Mouse (Mus musculus): ENCODE measurements at regions not wholly inside any gene's neighbourhood (a gene's known extent, or its start where the extent isn't known, plus 50 kb on each side); places are given as distances from the start of the nearest gene placed in this dataset.

DNA sequence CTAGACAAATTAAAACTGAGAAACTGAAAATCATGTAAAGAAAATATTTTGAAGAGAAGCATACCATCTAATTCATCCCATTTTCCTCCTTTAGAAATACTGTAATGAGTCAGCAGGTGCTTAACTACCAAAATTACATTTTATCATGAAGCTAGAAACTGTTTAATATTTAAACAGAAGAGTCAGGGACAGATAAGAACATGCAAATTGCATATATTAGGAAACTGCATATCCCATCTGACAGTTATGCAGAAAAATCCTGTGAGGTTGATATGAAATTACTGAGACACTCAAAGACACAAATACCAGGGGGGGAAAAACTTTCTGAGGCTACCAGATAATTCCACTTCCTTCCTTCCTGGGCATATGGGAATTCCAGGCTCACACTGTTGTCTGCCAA is 257.8 kb downstream of the Tex13c3 start:
- DNase-seq (no peak), ATAC-seq (ENCODE audit: insufficient read depth) (no peak)
- Histone ChIP-seq H3K4me2 (no peak overlapping the region), H3K9ac (no peak overlapping the region), H3K4me3 (ENCODE audit: low read depth, low read length) (no peak overlapping the region), H3K9me3 (ENCODE audit: low read depth, low read length) (no peaks in the 10 kb centered on the region), H3K27me3 (ENCODE audit: insufficient read depth, low read length) (no peaks in the 10 kb centered on the region), H3K36me3 (ENCODE audit: insufficient read depth) (no peaks in the 10 kb centered on the region), H3K4me1 (ENCODE audit: insufficient read depth) (no peaks in the 10 kb centered on the region), H3K27ac (ENCODE audit: low read depth) (no peak overlapping the region)
- no peak for TF ChIP-seq CTCF (IDR thresholded peaks at IDR 0.05; ENCODE audit: low read depth)

DNA sequence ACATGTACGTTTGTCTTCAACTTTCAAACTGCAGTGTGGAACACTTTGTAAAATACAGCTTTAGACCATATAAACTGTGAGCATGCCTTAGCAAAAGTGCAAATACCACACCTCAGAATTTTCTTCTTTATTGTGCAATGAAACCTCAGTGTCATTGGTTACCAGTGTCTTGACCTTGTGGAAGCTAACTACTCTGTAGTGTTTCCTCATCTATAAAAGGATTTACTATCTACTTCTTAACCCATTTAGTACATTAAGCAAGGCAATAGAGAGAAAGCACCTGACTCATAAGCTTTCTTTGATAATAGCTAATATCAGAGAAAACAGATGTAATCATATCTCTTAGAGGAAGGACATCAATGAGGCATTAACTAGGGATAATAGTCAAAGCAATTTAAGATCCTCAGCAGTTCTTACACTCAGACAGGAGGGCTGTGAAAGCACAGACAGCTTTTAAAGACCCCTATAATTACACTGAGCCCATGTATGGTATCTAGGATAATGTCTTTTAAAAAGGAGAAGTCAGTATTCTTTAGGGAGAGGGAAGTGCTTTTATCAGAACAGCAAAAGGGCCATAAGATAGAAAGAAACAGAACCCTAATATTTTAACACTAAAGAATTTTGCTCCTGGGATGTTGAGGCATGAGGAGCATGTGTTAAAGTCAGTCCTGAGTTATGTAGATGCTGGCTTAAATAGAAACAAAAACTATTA is 260.2 kb downstream of the Tex13c3 start:
- WGBS, result 70% methylated on average over 1 of the region's 1 CpGs
- Histone ChIP-seq H3K9ac (no peak overlapping the region), H3K27me3 (ENCODE audit: insufficient read depth, low read length) (no peaks in the 10 kb centered on the region), H3K9me3 (ENCODE audit: low read depth, low read length) (no peaks in the 10 kb centered on the region), H3K4me1 (ENCODE audit: insufficient read depth) (no peaks in the 10 kb centered on the region), H3K36me3 (ENCODE audit: insufficient read depth) (no peaks in the 10 kb centered on the region), H3K27ac (ENCODE audit: low read depth) (no peak overlapping the region), H3K4me2 (no peak overlapping the region), H3K4me3 (ENCODE audit: low read depth, low read length) (no peak overlapping the region)
- TF ChIP-seq CTCF (IDR thresholded peaks at IDR 0.05; ENCODE audit: low read depth), result no peak
- ATAC-seq (ENCODE audit: insufficient read depth) (no peak), DNase-seq (no peak)

DNA sequence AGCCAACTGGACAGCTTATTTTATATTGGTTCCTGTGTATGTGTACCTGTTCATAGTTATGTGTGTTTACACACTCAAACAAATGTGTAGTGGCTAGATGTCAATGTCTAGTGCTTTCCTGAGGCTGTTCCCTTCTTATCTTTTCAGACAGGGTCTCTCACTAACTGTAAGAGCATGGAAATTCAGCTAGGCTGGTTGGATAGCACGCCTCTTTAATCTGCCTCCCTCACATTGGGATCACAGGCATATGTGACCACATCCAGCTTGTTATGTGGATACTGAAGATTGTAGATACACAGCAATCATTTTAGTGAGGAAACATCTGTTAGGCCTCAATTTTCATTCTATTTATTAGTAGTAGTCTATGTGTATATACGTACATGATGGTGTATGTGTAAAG is 261.4 kb downstream of the Tex13c3 start:
- Histone ChIP-seq H3K27ac (ENCODE audit: low read depth) (no peak overlapping the region), H3K9ac (no peak overlapping the region), H3K4me2 (no peak overlapping the region), H3K36me3 (ENCODE audit: insufficient read depth) (no peaks in the 10 kb centered on the region), H3K4me3 (ENCODE audit: low read depth, low read length) (no peak overlapping the region), H3K4me1 (ENCODE audit: insufficient read depth) (no peaks in the 10 kb centered on the region), H3K9me3 (ENCODE audit: low read depth, low read length) (no peaks in the 10 kb centered on the region), H3K27me3 (ENCODE audit: insufficient read depth, low read length) (no peaks in the 10 kb centered on the region)
- DNase-seq, result no peak
- TF ChIP-seq CTCF (IDR thresholded peaks at IDR 0.05; ENCODE audit: low read depth), result no peak
- ATAC-seq (ENCODE audit: insufficient read depth), result no peak
- WGBS, result 70% methylated on average over 2 of the region's 2 CpGs

DNA sequence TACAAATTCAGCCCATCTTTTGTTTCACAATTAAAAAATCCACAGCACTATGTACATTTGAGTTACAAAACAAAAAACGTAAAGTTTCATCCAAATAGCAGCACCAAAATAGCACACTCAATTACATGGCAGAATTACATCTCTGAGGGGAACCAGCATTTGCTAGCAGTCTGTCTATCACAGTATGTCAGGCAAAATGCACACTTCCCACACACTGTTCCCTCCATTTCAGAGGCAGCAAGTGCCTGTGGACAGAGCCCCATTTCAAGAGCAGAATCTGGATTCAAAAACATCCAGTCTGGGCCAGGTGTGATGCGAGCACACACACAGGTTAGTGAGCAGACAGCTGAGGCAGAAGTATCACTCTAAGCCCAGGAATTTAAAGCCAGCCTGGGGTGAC is 261.8 kb downstream of the Tex13c3 start:
- WGBS, result 90% methylated on average over 2 of the region's 2 CpGs

DNA sequence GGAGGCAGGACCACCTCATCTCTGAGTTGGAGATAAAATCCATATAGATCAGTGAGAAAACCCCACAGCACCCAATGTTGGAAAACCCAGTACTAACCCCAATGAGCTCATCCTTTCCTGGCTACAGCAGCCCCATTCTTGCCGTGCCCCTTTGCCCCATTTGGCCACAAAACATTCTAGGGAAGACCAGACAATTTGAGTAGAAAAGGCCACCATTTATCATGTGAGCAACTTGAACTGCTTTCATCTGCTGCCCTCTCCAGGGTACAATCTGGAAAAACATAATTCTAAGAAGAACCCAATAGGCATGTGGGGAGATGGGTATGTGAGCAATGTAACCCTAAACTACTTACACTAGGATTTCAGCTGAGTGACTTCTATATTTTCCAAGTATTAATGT is 274.7 kb downstream of the Tex13c3 start:
- WGBS, result 60% methylated on average over 1 of the region's 1 CpGs
- Histone ChIP-seq H3K36me3 (ENCODE audit: insufficient read depth) (no peaks in the 10 kb centered on the region), H3K27ac (ENCODE audit: low read depth) (no peak overlapping the region), H3K4me1 (ENCODE audit: insufficient read depth) (no peaks in the 10 kb centered on the region), H3K27me3 (ENCODE audit: insufficient read depth, low read length) (no peaks in the 10 kb centered on the region), H3K9me3 (ENCODE audit: low read depth, low read length) (no peaks in the 10 kb centered on the region), H3K4me3 (ENCODE audit: low read depth, low read length) (no peak overlapping the region), H3K4me2 (no peak overlapping the region), H3K9ac (no peak overlapping the region)
- no peak for TF ChIP-seq CTCF (IDR thresholded peaks at IDR 0.05; ENCODE audit: low read depth)
- ATAC-seq (ENCODE audit: insufficient read depth), result no peak
- no peak for DNase-seq

More for the DNA sequence above, 261.8 kb downstream of the Tex13c3 start:
- Histone ChIP-seq H3K4me1 (ENCODE audit: insufficient read depth) (no peaks in the 10 kb centered on the region), H3K27ac (ENCODE audit: low read depth) (no peak overlapping the region), H3K4me2 (no peak overlapping the region), H3K36me3 (ENCODE audit: insufficient read depth) (no peaks in the 10 kb centered on the region), H3K9ac (no peak overlapping the region), H3K9me3 (ENCODE audit: low read depth, low read length) (no peaks in the 10 kb centered on the region), H3K27me3 (ENCODE audit: insufficient read depth, low read length) (no peaks in the 10 kb centered on the region), H3K4me3 (ENCODE audit: low read depth, low read length) (no peak overlapping the region)
- ATAC-seq (ENCODE audit: insufficient read depth) (no peak), DNase-seq (no peak)
- TF ChIP-seq CTCF (IDR thresholded peaks at IDR 0.05; ENCODE audit: low read depth), result no peak

DNA sequence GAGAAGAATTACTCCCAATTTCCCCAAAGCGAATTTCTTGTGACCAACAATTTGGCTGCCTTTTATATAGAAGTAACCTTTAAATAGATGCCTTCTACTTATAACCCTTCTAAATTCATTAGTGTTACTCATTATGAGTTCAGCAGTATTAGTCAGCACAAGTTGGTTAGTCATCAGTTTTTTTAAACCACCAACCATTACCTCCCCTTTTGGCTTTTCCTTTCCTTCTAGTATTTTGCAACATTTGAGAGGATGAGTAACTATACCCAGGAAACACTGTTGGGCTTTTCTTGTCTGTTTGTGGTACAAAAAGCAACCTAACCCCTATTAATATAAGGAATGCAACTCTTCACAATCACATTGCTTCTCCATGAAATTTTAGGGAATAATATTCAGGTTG is 278.6 kb downstream of the Tex13c3 start:
- H3K27me3 ChIP-seq (ENCODE audit: insufficient read depth, low read length), result no peaks in the 10 kb centered on the region
- TF ChIP-seq CTCF (IDR thresholded peaks at IDR 0.05; ENCODE audit: low read depth), result no peak
- DNase-seq (no peak), ATAC-seq (ENCODE audit: insufficient read depth) (no peak)
- no peak overlapping the region for H3K4me2 ChIP-seq
- no peak overlapping the region for H3K9ac ChIP-seq
- no peak overlapping the region for H3K4me3 ChIP-seq (ENCODE audit: low read depth, low read length)
- H3K27ac ChIP-seq (ENCODE audit: low read depth), result no peak overlapping the region
- no peaks in the 10 kb centered on the region for H3K4me1 ChIP-seq (ENCODE audit: insufficient read depth)
- H3K9me3 ChIP-seq (ENCODE audit: low read depth, low read length), result no peaks in the 10 kb centered on the region
- H3K36me3 ChIP-seq (ENCODE audit: insufficient read depth), result no peaks in the 10 kb centered on the region
- WGBS, result 88% methylated on average over 1 of the region's 1 CpGs

DNA sequence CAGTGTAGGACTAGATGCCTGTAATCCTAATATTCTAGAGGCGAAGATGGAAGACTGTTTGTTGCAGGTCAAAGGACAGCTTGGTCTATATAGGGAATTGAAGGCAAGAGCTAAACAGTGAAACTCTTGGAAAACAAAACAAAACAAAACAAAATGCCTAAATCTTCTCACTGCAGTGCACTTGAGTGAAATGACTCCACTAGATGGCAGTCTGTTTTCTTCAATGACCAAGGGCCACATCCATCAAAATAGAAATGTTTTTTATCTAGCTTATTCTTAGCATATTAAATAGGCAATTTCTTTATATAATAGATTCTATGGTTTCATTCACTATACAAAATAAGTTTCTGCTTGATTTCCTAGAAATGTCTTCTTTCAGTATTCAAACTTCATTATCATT is 279.7 kb downstream of the Tex13c3 start:
- 68% methylated on average over 1 of the region's 1 CpGs for WGBS

More for the DNA sequence above, 279.7 kb downstream of the Tex13c3 start:
- peak; percentile 25 for DNase-seq
- Histone ChIP-seq H3K27me3 (ENCODE audit: insufficient read depth, low read length) (no peaks in the 10 kb centered on the region), H3K4me3 (ENCODE audit: low read depth, low read length) (no peak overlapping the region), H3K4me1 (ENCODE audit: insufficient read depth) (no peaks in the 10 kb centered on the region), H3K9ac (no peak overlapping the region), H3K27ac (ENCODE audit: low read depth) (no peak overlapping the region), H3K4me2 (no peak overlapping the region), H3K9me3 (ENCODE audit: low read depth, low read length) (no peaks in the 10 kb centered on the region), H3K36me3 (ENCODE audit: insufficient read depth) (no peaks in the 10 kb centered on the region)
- TF ChIP-seq CTCF (IDR thresholded peaks at IDR 0.05; ENCODE audit: low read depth), result no peak
- no peak for ATAC-seq (ENCODE audit: insufficient read depth)
